Mouse (Mus musculus) heart, postnatal 0 days (tissue): ENCODE measurements at regions not wholly inside any gene's neighbourhood (a gene's known extent, or its start where the extent isn't known, plus 50 kb on each side); places are given as distances from the start of the nearest gene placed in this dataset.

ENCODE experiments used
- CTCF ChIP-seq: IDR thresholded peaks from 2 replicates; pipeline ENCODE4 v1.5.1; 2016; ENCODE audit warnings: antibody characterized with exemption, control low read depth, low read depth
- EP300 ChIP-seq: IDR thresholded peaks from 2 replicates; pipeline ENCODE4 v1.6.1; 2016; ENCODE audit warnings: antibody characterized with exemption, low read depth

DNA sequence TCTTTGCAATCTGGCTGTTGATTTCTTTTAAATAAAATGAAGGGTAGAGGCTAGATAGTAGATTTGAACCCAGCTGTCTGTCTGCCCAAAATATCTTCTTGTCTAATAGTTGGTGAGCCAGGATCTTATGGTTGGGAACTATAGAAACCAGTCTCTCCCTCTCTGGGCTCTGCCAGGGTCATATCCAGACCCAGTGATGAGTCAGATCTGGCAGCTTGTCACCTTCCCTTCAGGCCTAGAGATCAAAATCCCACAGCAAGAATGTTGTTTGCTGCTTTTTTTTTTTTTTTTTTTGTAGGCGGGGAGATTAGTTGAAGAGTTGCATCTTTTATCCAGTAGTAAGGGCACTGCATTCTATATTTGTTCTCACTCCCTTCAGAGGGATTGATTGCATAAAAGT, 74.0 kb upstream of the Egr2 start:
- no peak for TF ChIP-seq CTCF
- no peak for TF ChIP-seq EP300
